Mouse (Mus musculus) adrenal gland, postnatal 36 days (tissue): ENCODE data around the gene Mrgpra1. TPM values are rescaled to one million over a fixed set of nuclear protein-coding genes. Genes with fewer than 3 reads are reported as not detected.
"Not testable (repeated sequence)": the region's sequence is repeated elsewhere in the genome, so short reads cannot be mapped to it uniquely, and the experiment has no call there.

ENCODE experiments used
- DNase-seq, 2 experiments: peaks; one replicate each; pipeline ENCODE4 v3.0.0; 2021; ENCODE audit warnings: mixed read lengths in 1 of 2
- long read RNA-seq, 2 experiments: library from polyadenylated mRNA; stranded (forward); transcript quantifications; one replicate each; pipeline ENCODE4 v2.0.0; 2021; ENCODE audit warnings: borderline sequencing depth in 2 of 2
- total RNA-seq, 2 experiments: library from RNA; stranded (reverse); gene quantifications; 2 replicates each; pipeline ENCODE4 v1.2.3; 2021

Gene Mrgpra1
- total RNA-seq, result not detected
- long read RNA-seq, experiment 1, result 0 reads
- long read RNA-seq, experiment 2, result 0 reads

GRCm38 (mm10) chr7:47354140-47354539, at the start of gene Mrgpra1:
TSS of gene Mrgpra1 (minus strand) at chr7:47354240.
- no peak for DNase-seq

DNA sequence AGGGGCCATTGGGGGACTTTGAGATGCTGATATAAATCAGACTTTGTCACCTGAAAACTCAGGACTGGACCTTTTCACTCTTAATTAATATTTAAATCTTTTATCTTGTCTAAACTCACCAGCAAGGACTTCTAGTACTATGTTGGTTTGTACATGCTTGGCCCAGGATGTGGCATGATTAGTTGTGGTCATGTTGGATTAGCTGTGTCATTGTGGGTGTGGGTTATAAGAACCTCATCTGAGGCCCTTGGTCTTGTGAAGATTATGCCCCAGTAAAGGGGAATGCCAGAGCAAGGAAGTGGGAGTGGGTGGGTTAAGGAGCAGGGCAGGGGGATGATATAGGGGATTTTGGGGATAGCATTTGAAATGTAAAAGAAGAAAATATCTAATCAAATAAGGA, 47.1 kb upstream of the Mrgpra1 start:
- no peak for DNase-seq

GRCm38 (mm10) chr7:47348421-47348820, 5.6 kb downstream of the Mrgpra1 start:
- DNase-seq, result no peak

- no peak for DNase-seq
These were observed 8.0 kb downstream of the Mrgpra1 start for GRCm38 (mm10) chr7:47345905-47346478.

DNA sequence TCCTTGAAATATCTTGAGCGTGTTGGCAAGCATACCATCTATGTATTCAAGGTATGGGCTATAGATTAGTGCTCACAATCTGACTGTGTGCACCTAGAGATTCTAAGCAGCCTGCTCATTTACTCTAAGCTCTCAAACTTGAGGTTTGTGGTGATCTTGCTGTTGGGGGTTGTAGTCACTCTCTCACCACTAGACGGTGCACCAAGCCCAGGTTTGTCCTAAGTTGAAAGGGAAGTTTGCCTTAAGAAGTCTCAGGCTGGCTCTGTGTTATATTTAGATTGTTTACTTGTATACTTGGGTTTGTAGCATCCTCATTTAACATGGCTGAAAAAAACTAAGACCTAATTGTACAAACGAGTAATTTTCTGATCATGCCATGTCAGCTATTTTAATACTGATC, 12.2 kb downstream of the Mrgpra1 start:
- not testable (repeated sequence) for DNase-seq

- DNase-seq, result not testable (repeated sequence)
These were observed 12.7 kb downstream of the Mrgpra1 start for GRCm38 (mm10) chr7:47341389-47341788.

GRCm38 (mm10) chr7:47318299-47318698, 35.7 kb downstream of the Mrgpra1 start:
- no peak for DNase-seq

- DNase-seq, result no peak
These were observed 41.8 kb downstream of the Mrgpra1 start for GRCm38 (mm10) chr7:47312289-47312688.

- no peak for DNase-seq
These were observed 44.2 kb downstream of the Mrgpra1 start for GRCm38 (mm10) chr7:47309855-47310254.

DNA sequence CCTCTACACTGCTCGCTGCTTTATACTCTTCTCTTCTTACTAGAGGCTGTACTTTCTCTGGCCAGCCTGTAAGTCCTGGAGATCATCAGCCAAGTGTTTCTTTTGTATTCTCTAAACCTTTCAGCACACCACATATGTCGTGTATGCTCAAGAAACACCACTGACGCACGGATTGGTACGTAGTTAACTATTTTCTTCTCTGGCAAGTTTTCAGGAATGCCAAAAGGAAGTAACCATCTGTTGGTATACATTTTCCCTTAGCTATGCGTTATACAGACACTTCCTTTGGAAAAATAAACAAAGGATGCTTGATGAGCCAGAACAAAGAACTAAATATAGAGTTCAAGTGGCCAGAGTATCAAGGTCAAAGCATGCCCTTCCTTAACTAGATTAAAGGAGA, 49.4 kb downstream of the Mrgpra1 start:
- DNase-seq, result not testable (repeated sequence)

GRCm38 (mm10) chr7:47299612-47300011, 54.4 kb downstream of the Mrgpra1 start:
- DNase-seq, result not testable (repeated sequence)

Other genes with a start within 250 kb of the Mrgpra1 start
- gene Ptpn5, start 220.6 kb downstream of the Mrgpra1 start, total RNA-seq, result 1 to 10 TPM in 1 of 2 experiments, under 1 TPM in 1; 0.53 to 1.1 TPM
- not detected for gene Mrgpra6, start 149.3 kb downstream of the Mrgpra1 start, total RNA-seq
- gene Mrgpra9, start 101.4 kb downstream of the Mrgpra1 start, total RNA-seq, result not detected
- not detected for gene Mrgpra2a, start 97.9 kb upstream of the Mrgpra1 start, total RNA-seq
- not detected for gene Mrgpra2b, start 174.6 kb upstream of the Mrgpra1 start, total RNA-seq
- gene Mrgpra3, start 247.1 kb upstream of the Mrgpra1 start, total RNA-seq, result not detected